Mouse (Mus musculus) lung, embryonic 14.5 days (tissue): ENCODE data around the gene Syngr4. TPM values are rescaled to one million over a fixed set of nuclear protein-coding genes. Genes with fewer than 3 reads are reported as not detected.

Experiments used
- ATAC-seq: fragments of 200-750 bp; cut with Nextera tagmentation; 2 replicates; pipeline ENCODE4 v1.8.0; 2017; ENCODE audit warnings: mild to moderate bottlenecking, moderate TSS enrichment, moderate library complexity; ENCODE audit not compliant: insufficient read depth
- DNase-seq: peaks from one replicate; pipeline ENCODE4 v3.0.0-alpha.2; 2015
- H3K27ac ChIP-seq: fragments of 300-500 bp; sonication (generic); 2 replicates; pipeline ENCODE4 v1.5.1; 2014; ENCODE audit warnings: low read depth, mild to moderate bottlenecking, moderate library complexity
- H3K27me3 ChIP-seq: fragments of 300-500 bp; sonication (generic); 2 replicates; pipeline ENCODE4 v1.6.1; 2014; ENCODE audit warnings: low read length, control low read depth; ENCODE audit not compliant: insufficient read depth
- H3K36me3 ChIP-seq: fragments of 300-500 bp; sonication (generic); 2 replicates; pipeline ENCODE4 v1.6.1; 2014; ENCODE audit warnings: control low read depth; ENCODE audit not compliant: insufficient read depth
- H3K4me1 ChIP-seq: fragments of 300-500 bp; sonication (generic); 2 replicates; pipeline ENCODE4 v1.6.1; 2014; ENCODE audit warnings: antibody characterized with exemption, control low read depth; ENCODE audit not compliant: insufficient read depth
- H3K4me2 ChIP-seq: fragments of 300-500 bp; sonication (generic); 2 replicates; pipeline ENCODE4 v1.6.1; 2014; ENCODE audit warnings: mild to moderate bottlenecking
- H3K4me3 ChIP-seq: fragments of 300-500 bp; sonication (generic); 2 replicates; pipeline ENCODE4 v1.5.1; 2014; ENCODE audit warnings: low read depth, low read length
- H3K9ac ChIP-seq: fragments of 300-500 bp; sonication (generic); 2 replicates; pipeline ENCODE4 v1.6.1; 2014
- H3K9me3 ChIP-seq: fragments of 300-500 bp; sonication (generic); 2 replicates; pipeline ENCODE4 v1.6.1; 2016; ENCODE audit warnings: low read depth, low read length, control low read depth
- CTCF ChIP-seq: IDR thresholded peaks from 2 replicates; pipeline ENCODE4 v1.5.1; 2016; ENCODE audit warnings: antibody characterized with exemption, low read depth
- WGBS: fragments of 180-500 bp; shearing (Covaris S2); extraction: QIAGEN DNeasy Blood & Tissue Kit; methylation state at CpG from one replicate; pipeline ENCODE4 v1.1.7; 2014; 5-methylcytosine and 5-hydroxymethylcytosine counted together
- polyA plus RNA-seq: library from polyadenylated mRNA; unstranded; fragments of >200 nt; fragmentation: Nextera tagmentation; extraction: Ambion mirVana; gene quantifications from 2 replicates; pipeline ENCODE4 v1.2.1, GENCODE M21; 2014

Syngr4 gene
- polyA plus RNA-seq, 1 experiment from 2014 or later = 1.0 TPM

GRCm38 (mm10) chr7:45920583-45921241 lies 24.2 kb upstream of the Syngr4 start:
- no peaks in the 10 kb centered on the region for H3K9me3 ChIP-seq
- H3K4me2 ChIP-seq = peak overlapping the region; percentile 69
- WGBS = 16% methylated on average over 9 of the region's 9 CpGs
- no peak for TF ChIP-seq CTCF
- H3K4me1 ChIP-seq = peaks cover 35% of the 10 kb centered on the region
- peak overlapping the region; percentile 52 for H3K4me3 ChIP-seq
- no peaks in the 10 kb centered on the region for H3K27me3 ChIP-seq
- H3K9ac ChIP-seq = peak overlapping the region; percentile 67
- peaks cover 11% of the 10 kb centered on the region; the same call in 1 of the 2 replicates for H3K36me3 ChIP-seq
- peak; percentile 28 for DNase-seq
- peak overlapping the region; percentile 87 for H3K27ac ChIP-seq
- no peak for ATAC-seq

GRCm38 (mm10) chr7:45919761-45920160 lies 23.2 kb upstream of the Syngr4 start:
- H3K27ac ChIP-seq = no peak overlapping the region
- DNase-seq (no peak), ATAC-seq (no peak)
- peaks cover 11% of the 10 kb centered on the region; the same call in 1 of the 2 replicates for H3K36me3 ChIP-seq
- no peaks in the 10 kb centered on the region for H3K27me3 ChIP-seq
- H3K4me2 ChIP-seq = peak overlapping the region; percentile 69
- TF ChIP-seq CTCF = no peak
- WGBS = 62% methylated on average over 4 of the region's 4 CpGs
- H3K4me3 ChIP-seq = peak overlapping the region; percentile 52
- peak overlapping the region; percentile 3 for H3K9ac ChIP-seq
- H3K4me1 ChIP-seq = peaks cover 35% of the 10 kb centered on the region
- no peaks in the 10 kb centered on the region for H3K9me3 ChIP-seq

GRCm38 (mm10) chr7:45919083-45919671 lies 22.7 kb upstream of the Syngr4 start:
- DNase-seq = no peak
- Histone ChIP-seq H3K27ac (no peak overlapping the region), H3K9me3 (no peaks in the 10 kb centered on the region), H3K9ac (no peak overlapping the region), H3K4me1 (peaks cover 35% of the 10 kb centered on the region), H3K4me2 (peak overlapping the region; percentile 69), H3K36me3 (peaks cover 11% of the 10 kb centered on the region; the same call in 1 of the 2 replicates), H3K27me3 (no peaks in the 10 kb centered on the region), H3K4me3 (peak overlapping the region; percentile 52; the same call in 1 of the 2 replicates)
- WGBS = 69% methylated on average over 14 of the region's 14 CpGs
- ATAC-seq = no peak
- peak; percentile 63 for TF ChIP-seq CTCF

GRCm38 (mm10) chr7:45917926-45918325 lies 21.4 kb upstream of the Syngr4 start:
- DNase-seq (no peak), ATAC-seq (no peak)
- no peak for TF ChIP-seq CTCF
- peak overlapping the region; percentile 92; the same call in 1 of the 2 replicates for H3K27ac ChIP-seq
- H3K27me3 ChIP-seq = no peaks in the 10 kb centered on the region
- H3K9me3 ChIP-seq = no peaks in the 10 kb centered on the region
- H3K9ac ChIP-seq = no peak overlapping the region; the same call in 1 of the 2 replicates
- H3K4me2 ChIP-seq = peak overlapping the region; percentile 60; the same call in 1 of the 2 replicates
- 83% methylated on average over 15 of the region's 15 CpGs for WGBS
- H3K4me1 ChIP-seq = peaks cover 35% of the 10 kb centered on the region
- no peak overlapping the region for H3K4me3 ChIP-seq
- peaks cover 11% of the 10 kb centered on the region; the same call in 1 of the 2 replicates for H3K36me3 ChIP-seq

- Histone ChIP-seq H3K27ac (peak overlapping the region; percentile 92), H3K9me3 (no peaks in the 10 kb centered on the region), H3K36me3 (peaks cover 11% of the 10 kb centered on the region; the same call in 1 of the 2 replicates), H3K27me3 (no peaks in the 10 kb centered on the region), H3K4me2 (peak overlapping the region; percentile 60), H3K4me3 (peak overlapping the region; percentile 19), H3K9ac (peak overlapping the region; percentile 48), H3K4me1 (peaks cover 28% of the 10 kb centered on the region)
- DNase-seq (peak; percentile 45), ATAC-seq (peak; percentile 28; the same call in 1 of the 2 replicates)
- no peak for TF ChIP-seq CTCF
- WGBS = 14% methylated on average over 13 of the region's 13 CpGs
Measured at GRCm38 (mm10) chr7:45917004-45917704, 20.6 kb upstream of the Syngr4 start.

- H3K36me3 ChIP-seq = peaks cover 11% of the 10 kb centered on the region; the same call in 1 of the 2 replicates
- H3K4me2 ChIP-seq = peak overlapping the region; percentile 60
- WGBS = 32% methylated on average over 26 of the region's 26 CpGs
- peak; percentile 84 for ATAC-seq
- H3K9me3 ChIP-seq = no peaks in the 10 kb centered on the region
- H3K27ac ChIP-seq = peak overlapping the region; percentile 92
- H3K4me3 ChIP-seq = peak overlapping the region; percentile 29
- H3K9ac ChIP-seq = peak overlapping the region; percentile 48
- peaks cover 28% of the 10 kb centered on the region for H3K4me1 ChIP-seq
- no peak for TF ChIP-seq CTCF
- no peaks in the 10 kb centered on the region for H3K27me3 ChIP-seq
- peak; percentile 97 for DNase-seq
Measured at GRCm38 (mm10) chr7:45916056-45917003, 19.8 kb upstream of the Syngr4 start.
